10 mouse cellular contexts compared by ENCODE assay signal in the genomic region with DNA sequence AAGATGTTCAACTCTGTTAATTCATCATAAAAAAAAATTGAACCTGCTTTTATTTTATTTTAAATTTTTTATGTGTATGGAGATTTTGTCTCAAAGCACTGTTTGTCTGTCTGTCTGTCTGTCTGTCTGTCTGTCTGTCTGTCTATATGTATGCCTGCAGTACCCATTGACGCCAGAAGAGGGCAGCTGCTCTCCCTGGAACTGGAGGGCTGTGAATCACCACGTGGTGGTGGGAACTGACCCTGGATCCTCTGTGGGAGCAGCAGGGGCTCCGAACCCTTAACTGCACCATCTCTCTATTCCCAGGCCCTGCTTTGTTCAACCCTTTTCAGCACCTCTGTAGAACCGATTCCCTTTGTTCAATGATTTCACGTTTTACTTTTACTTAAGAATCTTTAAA.
A peak's percentile ranks its signal among the peaks of the same experiment; 100 is the strongest.
DNase-seq lines count a peak whose midpoint lies in the region; ATAC-seq and TF ChIP-seq lines count a peak whose summit lies in the region.
"Had no signal": no experiment of that assay in that cellular context is flagged by ENCODE, and none has a peak within 500 bp of the region (broad histone marks: within the 10 kb centered on the region; RNA-seq: fewer than 3 reads in every experiment).

No protein-coding gene starts in this region.

- peak; percentile 27; the same call in 1 of the 2 replicates for TF ChIP-seq CTCF in kidney, adult 2 months (conservative IDR thresholded peaks at IDR 0.05; ENCODE audit: insufficient read depth, insufficient read length, low read depth, low read length)
- TF ChIP-seq CTCF in MEL (IDR thresholded peaks at IDR 0.05 in 2 of 3, conservative IDR thresholded peaks at IDR 0.05 in 1 of 3; ENCODE audit: control insufficient read depth in 1 of 3, insufficient read depth in 1 of 3, low read depth in 2 of 3, low read length in 3 of 3, poor library complexity in 1 of 3, severe bottlenecking in 1 of 3), result peak; percentile 44 to 58 (median 55)

- H3K4me1 ChIP-seq in kidney, adult 2 months (ENCODE audit: control insufficient read depth, insufficient read depth, low read length), result no peaks in the 10 kb centered on the region
- no peaks in the 10 kb centered on the region for H3K4me1 ChIP-seq in MEL (ENCODE audit: control insufficient read depth in 1 of 2, insufficient read depth in 2 of 2, low read length in 2 of 2)
- H3K4me1 ChIP-seq: midbrain, embryonic 10.5 days had no signal

- 72% methylated on average over 5 of the region's 5 CpGs for WGBS in kidney, adult 2 months

- no peaks in the 10 kb centered on the region for H3K27me3 ChIP-seq in kidney, adult 2 months (replicated peaks; ENCODE audit: control insufficient read depth, insufficient read depth, low read length)
- H3K27me3 ChIP-seq in MEL (ENCODE audit: control insufficient read depth in 1 of 2, insufficient read depth in 2 of 2, low read length in 2 of 2), result no peaks in the 10 kb centered on the region
- H3K27me3 ChIP-seq: heart, embryonic 15.5 days had no signal

- no peak for ATAC-seq in cerebellum, adult (ENCODE audit: insufficient number of reproducible peaks, low FRiP score, low TSS enrichment)

- peak; percentile 20 for TF ChIP-seq RAD21 in MEL (IDR thresholded peaks at IDR 0.05; ENCODE audit: low read depth, low read length)

- no peak for TF ChIP-seq POLR2A in kidney, adult 2 months (IDR thresholded peaks at IDR 0.05; ENCODE audit: low read depth, low read length)
- TF ChIP-seq POLR2A in MEL (IDR thresholded peaks at IDR 0.05; ENCODE audit: control insufficient read depth in 1 of 2, insufficient read depth in 1 of 2, low read depth in 1 of 2, low read length in 2 of 2, poor library complexity in 1 of 2), result no peak

- no peak for DNase-seq in kidney, adult 2 months
- no peak for DNase-seq in kidney, adult 18-20 months
- DNase-seq in 3134 (ENCODE audit: extremely low read depth, insufficient read length, low spot score) (peak; percentile 3), MEL (ENCODE audit: low read depth, low spot score) (peak; percentile 26)
- peak; percentile 6 for DNase-seq in naive thymus-derived CD4-positive, alpha-beta T cell, adult 2 months (ENCODE audit: low read depth)
- no peak for DNase-seq in layer of hippocampus, postnatal 25 days (ENCODE audit: extremely low spot score in 1 of 2, low spot score in 1 of 2)
- no peak for DNase-seq in urinary bladder, adult 18-20 months (ENCODE audit: low spot score in 2 of 2)

- H3K9me3 ChIP-seq in MEL (replicated peaks; ENCODE audit: insufficient read depth, low read length), result no peaks in the 10 kb centered on the region
- H3K9me3 ChIP-seq: heart, embryonic 15.5 days; midbrain, embryonic 10.5 days had no signal

- no peak overlapping the region for H3K4me3 ChIP-seq in kidney, adult 2 months (ENCODE audit: insufficient read depth, low read depth, low read length)
- no peak overlapping the region for H3K4me3 ChIP-seq in MEL (ENCODE audit: control insufficient read depth in 1 of 2, insufficient read depth in 1 of 2, low read depth in 2 of 2, low read length in 2 of 2)
- H3K4me3 ChIP-seq: heart, embryonic 15.5 days; midbrain, embryonic 10.5 days had no signal

- no peak overlapping the region for H3K9ac ChIP-seq in MEL (ENCODE audit: control insufficient read depth, low read depth, low read length, poor library complexity, severe bottlenecking)
- H3K9ac ChIP-seq: heart, embryonic 15.5 days had no signal

- no peaks in the 10 kb centered on the region for H3K36me3 ChIP-seq in kidney, adult 2 months (ENCODE audit: control insufficient read depth, insufficient read depth, low read length)
- H3K36me3 ChIP-seq in MEL (ENCODE audit: control insufficient read depth in 1 of 2, insufficient read depth in 2 of 2, low read length in 2 of 2), result no peaks in the 10 kb centered on the region
- H3K36me3 ChIP-seq: heart, embryonic 15.5 days; midbrain, embryonic 10.5 days had no signal

- H3K27ac ChIP-seq in kidney, adult 2 months (ENCODE audit: insufficient read depth, low read depth, low read length), result no peak overlapping the region
- no peak overlapping the region for H3K27ac ChIP-seq in MEL (ENCODE audit: control insufficient read depth, low read depth, low read length)
- H3K27ac ChIP-seq: heart, embryonic 15.5 days; midbrain, embryonic 10.5 days had no signal

- no peaks in the 10 kb centered on the region for H3K79me2 ChIP-seq in MEL (ENCODE audit: control insufficient read depth, insufficient read depth, low read length, poor library complexity)

- TF ChIP-seq EP300 in MEL (IDR thresholded peaks at IDR 0.05; ENCODE audit: low read depth in 1 of 2, low read length in 2 of 2), result no peak

TF ChIP-seq in MEL, 35 proteins besides CTCF, POLR2A, EP300 and RAD21:
- TF ChIP-seq USF1 (IDR thresholded peaks at IDR 0.05; ENCODE audit: low read depth, low read length) (no peak), SMC3 (IDR thresholded peaks at IDR 0.05; ENCODE audit: low read depth, low read length) (peak; percentile 52)

Comparison
In these comparisons a context has a peak if more than half of its experiments do, and no peak if none do; other contexts are left out.
1. DNase-seq: peak in 3134 (single experiment), MEL (single experiment) and naive thymus-derived CD4-positive, alpha-beta T cell, adult 2 months (single experiment); none in kidney, adult 2 months (single experiment), kidney, adult 18-20 months (single experiment), layer of hippocampus, postnatal 25 days (0 of 2) and urinary bladder, adult 18-20 months (0 of 2).